Mouse (Mus musculus) brain, embryonic 14.5 days (tissue): ENCODE results near the gene 1110002E22Rik.

Source experiments
- CTCF ChIP-seq: fragments of 200-500 bp; IDR thresholded peaks from 2 replicates; pipeline ENCODE4 v1.5.1; 2012; ENCODE audit warnings: inconsistent platforms, mild to moderate bottlenecking, moderate library complexity, borderline replicate concordance; ENCODE audit not compliant: insufficient read depth, insufficient read length; ENCODE audit errors: extremely low read depth
- POLR2A ChIP-seq: fragments of 200-500 bp; IDR thresholded peaks from 2 replicates; pipeline ENCODE4 v1.6.1; 2012; ENCODE audit warnings: mild to moderate bottlenecking, inconsistent platforms, borderline replicate concordance; ENCODE audit not compliant: poor library complexity, insufficient read depth, insufficient read length, severe bottlenecking; ENCODE audit errors: extremely low read depth

DNA sequence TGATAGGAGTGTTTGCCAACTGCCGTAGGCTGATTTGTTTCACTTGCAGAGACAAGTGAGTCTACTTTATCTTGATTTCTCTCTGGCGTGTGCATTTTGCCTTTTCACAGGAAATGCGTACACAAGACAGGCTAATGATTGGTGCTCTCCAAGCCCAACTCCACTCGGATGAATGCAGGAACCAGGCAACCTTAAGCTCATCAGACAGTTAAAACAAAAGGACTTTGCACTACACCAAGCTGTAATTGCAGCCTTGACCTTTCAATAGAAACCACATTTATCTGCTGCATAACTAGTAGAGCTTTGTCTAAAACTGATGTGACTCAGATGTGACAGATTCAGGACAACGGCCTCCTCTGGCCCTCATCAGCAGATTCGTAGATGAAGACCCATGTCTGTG, 30.9 kb upstream of the 1110002E22Rik start:
- TF ChIP-seq CTCF (no peak), POLR2A (no peak)
